Mouse (Mus musculus): ENCODE results near the gene Alpk3. TPM values are rescaled to one million over a fixed set of nuclear protein-coding genes. Genes with fewer than 3 reads are reported as not detected.
A peak's percentile ranks its signal among the peaks of the same experiment; 100 is the strongest.

Gene Alpk3
- polyA plus RNA-seq, 1 experiment from 2014 or later: not detected

DNA sequence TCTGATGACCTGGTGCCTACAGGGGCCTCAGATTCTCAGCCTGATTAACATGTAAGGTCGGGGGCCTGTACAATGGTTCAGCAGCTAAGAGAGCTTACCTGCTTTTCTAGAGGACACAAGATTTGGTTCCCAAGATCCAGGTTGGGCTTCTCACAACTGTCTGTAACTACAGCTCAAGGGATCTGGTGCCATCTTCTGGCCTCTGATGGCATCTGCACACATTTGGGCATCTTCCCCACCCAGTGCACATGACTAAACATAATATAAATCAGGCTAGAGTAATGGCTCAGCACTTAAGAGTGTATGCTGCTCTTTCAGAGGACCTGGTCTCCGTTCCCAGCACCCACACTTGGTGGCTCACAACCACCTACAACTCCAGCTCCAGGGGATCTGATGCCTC lies 3.5 kb downstream of the Alpk3 start:
- no peaks in the 10 kb centered on the region for H3K36me3 ChIP-seq (ENCODE audit: control insufficient read depth, insufficient read depth, low read length)
- H3K9ac ChIP-seq (ENCODE audit: low read length): no peak overlapping the region
- no peak overlapping the region for H3K4me2 ChIP-seq (ENCODE audit: low read depth, low read length, severe bottlenecking)
- H3K4me3 ChIP-seq (ENCODE audit: low read depth, low read length): no peak overlapping the region
- no peak for ATAC-seq (replicated peaks; ENCODE audit: low FRiP score)
- no peak for DNase-seq (ENCODE audit: low spot score)
- no peaks in the 10 kb centered on the region for H3K9me3 ChIP-seq (ENCODE audit: control insufficient read depth, low read length)
- H3K4me1 ChIP-seq (replicated peaks; ENCODE audit: control insufficient read depth, insufficient read depth, low read length): no peaks in the 10 kb centered on the region
- no peak overlapping the region for H3K27ac ChIP-seq (ENCODE audit: low read depth, low read length)
- H3K27me3 ChIP-seq (ENCODE audit: control insufficient read depth, insufficient read depth, low read length): no peaks in the 10 kb centered on the region
- 85% methylated on average over 2 of the region's 2 CpGs for WGBS

- Histone ChIP-seq H3K27me3 (ENCODE audit: control insufficient read depth, insufficient read depth, low read length) (no peaks in the 10 kb centered on the region), H3K9ac (ENCODE audit: low read length) (no peak overlapping the region), H3K4me1 (replicated peaks; ENCODE audit: control insufficient read depth, insufficient read depth, low read length) (no peaks in the 10 kb centered on the region), H3K36me3 (ENCODE audit: control insufficient read depth, insufficient read depth, low read length) (no peaks in the 10 kb centered on the region), H3K4me3 (ENCODE audit: low read depth, low read length) (no peak overlapping the region), H3K27ac (ENCODE audit: low read depth, low read length) (no peak overlapping the region), H3K9me3 (ENCODE audit: control insufficient read depth, low read length) (no peaks in the 10 kb centered on the region), H3K4me2 (ENCODE audit: low read depth, low read length, severe bottlenecking) (no peak overlapping the region)
- 92% methylated on average over 11 of the region's 11 CpGs for WGBS
- no peak for DNase-seq (ENCODE audit: low spot score)
- no peak for ATAC-seq (replicated peaks; ENCODE audit: low FRiP score)
Measured at GRCm38 (mm10) chr7:81061936-81062335, 4.5 kb downstream of the Alpk3 start.

DNA sequence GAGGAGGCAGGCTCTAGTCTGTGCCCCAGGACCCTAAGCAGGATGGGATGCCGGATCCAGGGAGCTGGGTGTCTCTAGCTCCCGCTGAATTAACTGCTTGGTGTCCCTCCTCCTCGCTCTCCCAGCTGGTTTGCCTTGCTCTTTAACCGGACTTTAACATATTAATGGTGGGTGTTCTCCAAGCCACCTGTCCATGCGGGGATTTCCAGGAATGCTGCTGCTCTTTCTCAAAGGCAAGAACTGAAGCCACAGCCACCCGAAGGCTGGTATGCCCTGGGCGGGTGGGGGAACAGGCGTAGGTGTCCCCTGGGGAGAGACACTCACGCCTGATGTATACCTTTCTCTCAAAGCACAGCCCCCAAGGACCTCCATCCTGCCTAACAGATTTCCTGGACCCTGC lies 5.9 kb downstream of the Alpk3 start:
- Histone ChIP-seq H3K4me2 (ENCODE audit: low read depth, low read length, severe bottlenecking) (no peak overlapping the region), H3K36me3 (ENCODE audit: control insufficient read depth, insufficient read depth, low read length) (no peaks in the 10 kb centered on the region), H3K27me3 (ENCODE audit: control insufficient read depth, insufficient read depth, low read length) (no peaks in the 10 kb centered on the region), H3K4me3 (ENCODE audit: low read depth, low read length) (no peak overlapping the region), H3K9ac (ENCODE audit: low read length) (no peak overlapping the region), H3K9me3 (ENCODE audit: control insufficient read depth, low read length) (no peaks in the 10 kb centered on the region), H3K4me1 (replicated peaks; ENCODE audit: control insufficient read depth, insufficient read depth, low read length) (no peaks in the 10 kb centered on the region), H3K27ac (ENCODE audit: low read depth, low read length) (no peak overlapping the region)
- WGBS: 69% methylated on average over 9 of the region's 9 CpGs
- DNase-seq (ENCODE audit: low spot score): no peak
- ATAC-seq (replicated peaks; ENCODE audit: low FRiP score): no peak

DNA sequence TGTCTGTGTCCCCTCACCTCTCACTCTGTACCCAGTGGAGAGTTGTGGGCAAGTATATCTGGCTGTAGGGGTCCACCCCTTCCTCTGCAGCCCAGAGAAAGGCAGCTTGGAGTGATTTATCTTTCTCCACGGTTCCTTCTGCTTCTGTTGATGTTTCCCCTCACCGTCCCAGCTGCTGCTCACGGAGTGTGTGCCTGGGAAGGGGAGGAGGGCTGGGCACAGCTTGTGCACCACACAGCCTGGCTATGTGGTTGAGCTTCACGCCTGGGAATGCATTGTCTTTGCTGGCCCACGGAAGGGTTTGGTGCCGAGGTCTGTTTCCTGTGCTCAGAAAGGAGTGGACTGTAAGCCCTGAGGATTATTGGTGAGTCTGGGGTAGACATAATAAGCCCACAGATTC lies 9.3 kb downstream of the Alpk3 start:
- WGBS: 66% methylated on average over 6 of the region's 6 CpGs
- H3K36me3 ChIP-seq (ENCODE audit: control insufficient read depth, insufficient read depth, low read length): no peaks in the 10 kb centered on the region
- H3K4me1 ChIP-seq (replicated peaks; ENCODE audit: control insufficient read depth, insufficient read depth, low read length): no peaks in the 10 kb centered on the region
- ATAC-seq (replicated peaks; ENCODE audit: low FRiP score): no peak
- H3K27ac ChIP-seq (ENCODE audit: low read depth, low read length): no peak overlapping the region
- no peak overlapping the region for H3K9ac ChIP-seq (ENCODE audit: low read length)
- H3K27me3 ChIP-seq (ENCODE audit: control insufficient read depth, insufficient read depth, low read length): no peaks in the 10 kb centered on the region
- no peaks in the 10 kb centered on the region for H3K9me3 ChIP-seq (ENCODE audit: control insufficient read depth, low read length)
- no peak overlapping the region for H3K4me3 ChIP-seq (ENCODE audit: low read depth, low read length)
- no peak for DNase-seq (ENCODE audit: low spot score)
- H3K4me2 ChIP-seq (ENCODE audit: low read depth, low read length, severe bottlenecking): no peak overlapping the region

DNA sequence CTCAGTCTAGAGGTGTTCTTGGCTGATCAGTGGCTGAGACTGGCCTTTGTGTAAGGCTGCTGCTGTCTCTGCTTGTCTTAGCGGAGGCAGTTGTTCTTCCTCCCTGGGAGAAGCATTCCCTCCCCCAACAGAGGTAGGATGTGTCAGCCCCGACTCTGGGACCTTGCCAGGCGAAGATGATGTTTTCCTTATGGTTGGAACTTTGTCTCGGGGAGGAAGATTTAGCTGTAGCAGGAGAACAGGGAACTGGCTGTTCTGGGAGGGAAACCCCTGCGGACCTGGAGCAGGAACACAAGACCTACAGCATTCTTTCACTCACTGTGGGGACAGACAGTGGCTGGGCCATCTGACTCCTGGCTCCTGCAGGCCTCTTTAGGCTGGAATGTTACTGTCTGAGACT lies 15.1 kb downstream of the Alpk3 start:
- Histone ChIP-seq H3K4me1 (replicated peaks; ENCODE audit: control insufficient read depth, insufficient read depth, low read length) (no peaks in the 10 kb centered on the region), H3K27me3 (ENCODE audit: control insufficient read depth, insufficient read depth, low read length) (no peaks in the 10 kb centered on the region), H3K9me3 (ENCODE audit: control insufficient read depth, low read length) (no peaks in the 10 kb centered on the region), H3K36me3 (ENCODE audit: control insufficient read depth, insufficient read depth, low read length) (no peaks in the 10 kb centered on the region), H3K27ac (ENCODE audit: low read depth, low read length) (no peak overlapping the region), H3K4me2 (ENCODE audit: low read depth, low read length, severe bottlenecking) (no peak overlapping the region), H3K4me3 (ENCODE audit: low read depth, low read length) (no peak overlapping the region), H3K9ac (ENCODE audit: low read length) (no peak overlapping the region)
- WGBS: 58% methylated on average over 5 of the region's 5 CpGs
- ATAC-seq (replicated peaks; ENCODE audit: low FRiP score): no peak
- DNase-seq (ENCODE audit: low spot score): no peak

DNA sequence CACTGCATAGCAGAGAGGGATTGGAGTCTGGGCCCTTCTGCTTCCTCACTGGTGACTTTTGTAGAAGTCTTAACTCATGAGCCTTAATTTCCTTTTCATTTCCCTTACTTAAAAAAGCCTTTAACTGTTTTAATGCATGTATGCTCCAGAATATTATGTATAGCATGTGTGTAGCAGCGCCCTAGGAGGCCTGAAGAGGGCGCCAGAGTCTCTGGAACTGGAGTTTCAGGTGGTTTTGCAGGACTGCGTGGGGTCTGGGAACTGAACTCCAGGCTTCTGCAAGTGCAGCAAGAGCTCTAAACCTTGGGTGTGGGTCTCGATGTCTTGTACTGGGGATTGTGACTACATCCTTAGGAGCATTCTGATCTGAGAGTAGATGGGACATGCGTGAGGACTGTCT lies 15.9 kb downstream of the Alpk3 start:
- H3K27me3 ChIP-seq (ENCODE audit: control insufficient read depth, insufficient read depth, low read length): no peaks in the 10 kb centered on the region
- no peak overlapping the region for H3K9ac ChIP-seq (ENCODE audit: low read length)
- H3K9me3 ChIP-seq (ENCODE audit: control insufficient read depth, low read length): no peaks in the 10 kb centered on the region
- H3K4me3 ChIP-seq (ENCODE audit: low read depth, low read length): no peak overlapping the region
- ATAC-seq (replicated peaks; ENCODE audit: low FRiP score): no peak
- H3K4me2 ChIP-seq (ENCODE audit: low read depth, low read length, severe bottlenecking): no peak overlapping the region
- H3K36me3 ChIP-seq (ENCODE audit: control insufficient read depth, insufficient read depth, low read length): no peaks in the 10 kb centered on the region
- DNase-seq (ENCODE audit: low spot score): no peak
- WGBS: 76% methylated on average over 5 of the region's 5 CpGs
- H3K4me1 ChIP-seq (replicated peaks; ENCODE audit: control insufficient read depth, insufficient read depth, low read length): no peaks in the 10 kb centered on the region
- H3K27ac ChIP-seq (ENCODE audit: low read depth, low read length): no peak overlapping the region

DNA sequence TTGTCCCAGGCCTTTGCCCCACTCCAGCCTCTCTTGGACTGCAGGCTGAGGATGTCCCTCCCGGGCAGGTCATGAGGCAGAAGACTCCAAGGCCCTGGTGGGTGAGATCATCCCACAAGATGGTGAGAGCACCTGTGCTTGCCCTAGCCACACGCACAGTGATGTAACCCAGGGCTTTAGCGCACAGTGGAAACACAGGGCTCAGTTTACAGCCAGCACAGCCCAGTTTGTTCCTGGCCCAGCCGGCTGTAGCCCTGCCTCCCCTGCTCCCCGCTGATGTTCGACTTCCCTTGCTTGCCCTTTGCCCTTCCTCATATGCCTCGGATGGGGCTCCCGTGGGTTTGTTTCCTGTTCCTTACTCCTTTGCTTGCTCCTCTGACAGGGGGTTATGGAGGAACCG lies 17.1 kb downstream of the Alpk3 start:
- Histone ChIP-seq H3K4me1 (replicated peaks; ENCODE audit: control insufficient read depth, insufficient read depth, low read length) (no peaks in the 10 kb centered on the region), H3K36me3 (ENCODE audit: control insufficient read depth, insufficient read depth, low read length) (no peaks in the 10 kb centered on the region), H3K27me3 (ENCODE audit: control insufficient read depth, insufficient read depth, low read length) (no peaks in the 10 kb centered on the region), H3K9me3 (ENCODE audit: control insufficient read depth, low read length) (no peaks in the 10 kb centered on the region), H3K9ac (ENCODE audit: low read length) (no peak overlapping the region), H3K4me3 (ENCODE audit: low read depth, low read length) (no peak overlapping the region), H3K27ac (ENCODE audit: low read depth, low read length) (no peak overlapping the region), H3K4me2 (ENCODE audit: low read depth, low read length, severe bottlenecking) (no peak overlapping the region)
- WGBS: 81% methylated on average over 9 of the region's 9 CpGs
- DNase-seq (ENCODE audit: low spot score) (peak; percentile 59), ATAC-seq (replicated peaks; ENCODE audit: low FRiP score) (no peak)

GRCm38 (mm10) chr7:81075299-81075698 lies 17.9 kb downstream of the Alpk3 start:
- ATAC-seq (replicated peaks; ENCODE audit: low FRiP score): no peak
- WGBS: 76% methylated on average over 7 of the region's 7 CpGs
- Histone ChIP-seq H3K4me2 (ENCODE audit: low read depth, low read length, severe bottlenecking) (no peak overlapping the region), H3K4me1 (replicated peaks; ENCODE audit: control insufficient read depth, insufficient read depth, low read length) (no peaks in the 10 kb centered on the region), H3K27me3 (ENCODE audit: control insufficient read depth, insufficient read depth, low read length) (no peaks in the 10 kb centered on the region), H3K4me3 (ENCODE audit: low read depth, low read length) (no peak overlapping the region), H3K9ac (ENCODE audit: low read length) (no peak overlapping the region), H3K9me3 (ENCODE audit: control insufficient read depth, low read length) (no peaks in the 10 kb centered on the region), H3K27ac (ENCODE audit: low read depth, low read length) (no peak overlapping the region), H3K36me3 (ENCODE audit: control insufficient read depth, insufficient read depth, low read length) (no peaks in the 10 kb centered on the region)
- DNase-seq (ENCODE audit: low spot score): no peak

DNA sequence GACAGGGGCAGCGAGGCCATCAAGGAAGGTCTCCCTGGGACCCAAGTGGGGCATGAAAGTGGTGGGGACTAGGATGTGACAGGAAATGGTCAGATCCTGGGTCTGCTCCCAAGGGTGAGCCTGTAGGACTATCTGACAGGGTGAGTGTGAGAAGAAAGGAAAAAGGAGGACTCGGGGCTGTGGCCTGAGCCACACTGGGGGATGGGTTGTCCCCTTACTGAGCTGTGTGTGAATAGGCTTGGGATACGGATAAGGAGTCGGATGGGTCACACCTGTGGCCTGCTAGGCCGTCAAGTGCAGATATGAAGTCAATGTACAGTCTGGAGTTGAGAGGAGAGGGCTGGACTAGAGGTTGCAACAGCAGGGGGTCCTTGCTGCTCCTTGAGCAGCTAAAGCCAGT lies 18.3 kb downstream of the Alpk3 start:
- 91% methylated on average over 5 of the region's 5 CpGs for WGBS
- H3K9ac ChIP-seq (ENCODE audit: low read length): no peak overlapping the region
- no peak overlapping the region for H3K27ac ChIP-seq (ENCODE audit: low read depth, low read length)

More for the DNA sequence above, 18.3 kb downstream of the Alpk3 start:
- Histone ChIP-seq H3K36me3 (ENCODE audit: control insufficient read depth, insufficient read depth, low read length) (no peaks in the 10 kb centered on the region), H3K4me1 (replicated peaks; ENCODE audit: control insufficient read depth, insufficient read depth, low read length) (no peaks in the 10 kb centered on the region), H3K4me2 (ENCODE audit: low read depth, low read length, severe bottlenecking) (no peak overlapping the region), H3K9me3 (ENCODE audit: control insufficient read depth, low read length) (no peaks in the 10 kb centered on the region), H3K4me3 (ENCODE audit: low read depth, low read length) (no peak overlapping the region), H3K27me3 (ENCODE audit: control insufficient read depth, insufficient read depth, low read length) (no peaks in the 10 kb centered on the region)
- ATAC-seq (replicated peaks; ENCODE audit: low FRiP score) (no peak), DNase-seq (ENCODE audit: low spot score) (no peak)

Measured in forebrain, embryonic 11.5 days (tissue).